Mouse (Mus musculus) brain, embryonic 18.5 days (tissue): ENCODE data around the gene D430041D05Rik.

ENCODE experiments used
- DNase-seq: peaks from one replicate; pipeline ENCODE4 v3.0.0-alpha.2; 2012; ENCODE audit warnings: low read depth, low spot score

D430041D05Rik gene

DNA sequence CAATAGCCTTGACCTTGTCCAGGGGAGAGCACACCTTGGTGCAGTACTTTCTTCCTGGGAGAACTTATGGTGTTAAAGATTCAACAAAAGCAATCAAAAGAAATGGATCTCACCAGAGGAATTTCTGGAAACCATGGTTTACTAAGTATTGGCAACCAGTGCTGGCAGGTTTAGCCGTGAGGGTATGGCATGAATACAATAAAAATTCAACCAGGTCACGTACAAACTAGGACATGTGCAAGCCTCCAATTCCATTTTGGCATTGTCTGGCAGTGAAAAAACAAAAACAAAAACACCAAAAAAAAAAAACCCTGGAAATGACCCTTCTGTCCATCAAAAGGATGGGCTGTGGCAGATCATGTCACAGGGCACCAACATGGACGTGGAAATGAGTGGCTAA lies 256.9 kb downstream of the D430041D05Rik start:
- DNase-seq, result no peak

DNA sequence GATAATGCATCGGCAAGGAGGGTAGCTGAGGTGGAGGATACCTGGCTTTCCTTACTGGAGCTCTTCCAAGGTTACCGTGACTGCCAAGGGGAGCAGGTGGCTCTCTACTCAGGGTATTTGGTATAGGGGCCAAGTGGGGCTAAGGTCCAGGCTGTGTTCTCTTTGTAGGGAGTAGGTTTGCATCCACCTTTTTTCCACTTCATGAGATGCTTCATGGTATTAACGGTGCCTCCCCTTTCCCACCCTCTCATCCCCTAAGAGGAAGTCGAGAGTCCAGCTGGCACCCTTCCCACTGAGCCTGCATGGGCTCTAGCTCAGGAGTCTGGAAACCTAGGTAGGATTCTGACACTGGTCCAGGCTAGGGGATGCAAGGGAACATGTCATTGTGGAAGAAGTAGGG lies 257.5 kb downstream of the D430041D05Rik start:
- no peak for DNase-seq

DNA sequence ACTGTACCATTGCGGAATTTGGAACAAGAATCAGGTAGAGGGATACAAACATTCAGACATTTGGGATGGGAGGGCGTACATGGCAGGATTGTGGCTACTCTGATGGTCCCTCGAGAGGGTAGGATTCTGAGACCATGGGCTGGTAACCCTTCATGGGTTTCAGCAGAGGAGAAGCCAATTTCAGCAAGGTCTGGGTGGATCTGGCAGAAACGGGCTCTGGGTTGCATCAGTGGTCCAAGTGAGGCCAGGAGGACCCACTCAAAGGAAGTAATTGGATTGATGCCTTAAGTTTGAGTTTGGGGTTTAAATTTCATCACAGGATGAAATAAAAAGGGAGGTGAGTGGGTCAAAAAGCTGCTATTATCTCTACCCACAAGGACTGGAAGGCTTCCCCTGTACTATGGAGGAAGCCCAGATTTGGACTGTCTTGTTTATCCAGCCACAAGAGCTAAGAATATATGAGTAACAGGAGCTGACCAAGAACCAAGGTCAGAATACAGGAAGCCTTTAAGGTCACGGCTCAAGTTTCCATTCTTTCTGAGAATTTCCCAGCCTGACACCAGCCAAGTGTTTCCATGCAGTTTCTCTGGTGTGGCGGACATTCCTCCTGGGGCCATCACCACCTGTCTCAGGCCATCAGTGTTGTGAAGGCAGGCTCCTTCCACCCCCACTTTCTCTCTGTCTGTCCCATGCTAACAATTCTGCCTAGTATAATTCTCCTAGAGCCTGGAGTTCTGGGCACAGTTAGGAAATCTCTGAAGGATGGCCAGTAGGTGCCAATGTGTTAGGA lies 260.0 kb downstream of the D430041D05Rik start:
- DNase-seq, result no peak

DNA sequence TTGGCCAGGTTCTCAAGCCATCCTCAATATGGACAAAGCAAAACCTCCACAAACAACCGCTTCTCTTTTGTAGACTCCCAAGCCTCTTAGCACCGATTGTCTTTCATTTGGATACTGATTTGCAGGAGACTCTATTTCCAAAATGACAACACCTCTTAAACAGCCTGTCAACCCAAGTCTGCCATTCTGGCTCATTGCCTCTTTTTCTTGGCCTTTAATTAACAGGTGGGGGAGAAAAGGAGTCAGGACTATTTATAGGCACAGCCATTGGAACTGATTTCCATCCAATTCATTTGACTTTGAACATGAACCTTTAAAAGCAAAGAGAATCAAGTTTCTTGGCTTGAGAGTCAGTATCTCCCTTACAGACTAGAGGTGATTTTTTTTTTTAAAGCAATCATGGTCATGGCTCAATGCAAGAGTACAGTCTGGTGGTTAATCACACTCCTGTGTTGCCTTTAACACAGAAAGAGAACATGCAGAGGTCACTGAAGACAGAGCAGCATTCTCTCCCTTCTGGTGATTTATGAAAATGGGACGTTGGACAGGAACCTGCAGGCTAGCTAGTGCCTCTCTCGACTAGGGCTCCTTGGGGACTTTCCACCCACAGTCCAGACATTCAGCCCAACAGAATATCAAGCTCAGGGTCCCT lies 262.8 kb downstream of the D430041D05Rik start:
- DNase-seq, result no peak

DNA sequence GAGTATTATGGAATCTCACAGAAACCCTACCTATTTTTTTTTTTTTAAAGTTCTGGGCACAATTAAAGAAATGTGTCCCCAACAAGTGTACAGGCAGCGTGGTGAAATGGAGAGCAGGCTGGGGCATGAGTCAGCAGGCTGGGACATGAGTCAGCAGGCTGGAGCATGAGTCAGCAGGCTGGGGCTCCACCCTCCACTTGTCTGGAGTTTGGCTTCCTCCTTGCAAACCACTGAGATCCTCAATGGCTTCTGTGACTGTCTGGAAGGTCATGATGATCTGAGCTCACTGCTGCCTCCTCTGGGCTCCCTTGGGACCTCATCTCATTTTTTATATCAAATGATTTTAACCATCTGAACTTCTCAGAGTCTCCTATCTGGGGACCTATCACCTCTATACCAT lies 264.8 kb downstream of the D430041D05Rik start:
- no peak for DNase-seq

DNA sequence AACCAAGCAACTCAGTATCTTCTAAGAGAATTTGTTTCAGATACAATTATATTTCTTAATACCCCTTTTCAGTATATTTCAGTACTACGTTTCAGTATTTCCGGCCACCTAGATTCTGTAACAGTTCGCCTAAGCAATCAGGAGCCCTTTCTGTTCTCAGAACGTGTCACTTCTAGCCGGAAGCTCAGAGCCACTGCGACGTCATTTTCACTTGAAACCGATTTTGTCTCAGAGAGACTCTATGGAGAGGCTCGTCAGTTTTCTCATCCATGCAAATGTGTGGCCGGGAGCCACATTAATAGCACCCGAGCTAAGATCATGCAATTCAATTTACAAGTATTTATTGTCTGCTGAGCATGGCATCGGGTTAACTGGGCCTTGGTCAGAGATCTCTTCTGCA lies 266.8 kb downstream of the D430041D05Rik start:
- DNase-seq, result no peak

DNA sequence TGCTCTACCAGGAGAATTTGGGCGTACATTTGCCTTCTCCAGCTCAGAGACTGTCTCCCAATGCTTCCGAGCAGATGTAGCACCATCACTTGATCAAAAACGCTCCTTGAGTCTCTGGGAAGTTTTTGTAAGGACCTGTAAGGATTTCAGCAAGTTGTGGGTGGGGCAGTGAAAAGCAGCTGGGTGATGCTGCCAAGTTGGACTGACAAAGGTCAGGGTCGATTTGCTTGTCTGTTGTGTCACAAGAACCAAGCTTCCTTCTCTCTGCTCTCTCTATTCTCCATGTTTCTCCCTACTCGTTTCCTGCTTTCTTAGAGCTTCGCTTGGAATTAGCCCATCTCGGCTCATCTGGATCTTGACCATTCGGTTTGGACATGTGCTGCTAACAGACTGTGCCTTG lies 268.7 kb downstream of the D430041D05Rik start:
- no peak for DNase-seq

DNA sequence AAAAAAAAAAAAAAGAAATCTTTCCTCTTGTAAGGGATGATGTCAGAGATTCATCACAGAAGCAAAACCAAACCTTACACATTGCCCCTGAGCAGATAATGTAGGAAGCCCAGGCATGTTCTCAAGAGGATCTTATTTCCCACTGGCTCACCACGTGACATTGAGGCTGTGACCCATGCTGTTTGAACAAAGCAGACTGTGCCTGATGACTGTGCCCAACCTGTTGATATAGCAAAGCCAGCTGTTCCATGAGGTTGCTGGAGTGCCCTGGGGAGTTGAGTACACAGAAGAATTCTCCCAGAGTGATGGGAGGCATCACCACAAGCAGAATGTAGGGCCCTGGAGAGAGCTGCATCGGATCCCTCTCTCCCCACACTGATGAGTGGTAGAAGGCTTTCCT lies 274.9 kb downstream of the D430041D05Rik start:
- no peak for DNase-seq

DNA sequence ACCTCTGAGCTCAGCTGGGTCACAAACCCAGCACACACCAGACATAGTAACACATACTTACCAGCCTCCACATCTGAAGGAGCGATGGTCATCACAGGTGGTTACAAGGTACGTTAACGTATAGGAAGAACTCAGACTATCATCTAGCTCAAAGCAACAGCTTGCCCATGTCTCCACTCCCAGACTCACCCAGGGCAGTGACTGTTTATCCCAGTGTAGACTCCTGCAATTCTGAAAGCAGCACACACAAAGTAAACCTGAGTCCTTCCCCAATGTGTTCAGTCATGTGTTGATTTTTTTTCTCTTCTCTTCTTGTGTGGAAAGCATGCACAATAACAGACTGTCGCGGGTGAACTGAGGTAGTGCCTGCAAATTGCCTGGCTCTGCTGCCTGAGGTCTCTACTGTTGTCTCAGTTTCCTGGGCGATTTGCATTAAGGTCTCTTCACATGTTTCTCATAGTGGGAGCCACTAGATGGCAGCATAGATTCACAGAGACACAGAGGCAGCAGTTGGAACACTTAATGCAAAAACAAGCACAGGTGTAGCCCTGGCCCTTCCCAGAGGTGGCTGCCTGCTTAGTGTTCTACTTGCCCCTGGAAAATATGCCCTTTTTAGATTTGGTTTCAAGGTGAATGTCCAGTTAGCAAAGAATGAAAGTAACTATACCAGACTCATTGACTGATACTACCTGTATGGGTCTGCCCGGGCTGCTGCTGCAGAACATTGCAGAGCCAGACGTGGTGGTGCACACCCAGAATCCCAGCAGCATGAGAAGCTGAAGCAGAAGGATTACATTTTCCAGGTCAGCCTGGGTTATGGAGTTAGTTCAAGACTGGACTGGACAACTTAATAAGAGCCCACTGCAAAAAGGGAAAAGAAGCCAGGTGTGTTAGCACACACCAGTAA lies 276.4 kb downstream of the D430041D05Rik start:
- peak; percentile 74 for DNase-seq

DNA sequence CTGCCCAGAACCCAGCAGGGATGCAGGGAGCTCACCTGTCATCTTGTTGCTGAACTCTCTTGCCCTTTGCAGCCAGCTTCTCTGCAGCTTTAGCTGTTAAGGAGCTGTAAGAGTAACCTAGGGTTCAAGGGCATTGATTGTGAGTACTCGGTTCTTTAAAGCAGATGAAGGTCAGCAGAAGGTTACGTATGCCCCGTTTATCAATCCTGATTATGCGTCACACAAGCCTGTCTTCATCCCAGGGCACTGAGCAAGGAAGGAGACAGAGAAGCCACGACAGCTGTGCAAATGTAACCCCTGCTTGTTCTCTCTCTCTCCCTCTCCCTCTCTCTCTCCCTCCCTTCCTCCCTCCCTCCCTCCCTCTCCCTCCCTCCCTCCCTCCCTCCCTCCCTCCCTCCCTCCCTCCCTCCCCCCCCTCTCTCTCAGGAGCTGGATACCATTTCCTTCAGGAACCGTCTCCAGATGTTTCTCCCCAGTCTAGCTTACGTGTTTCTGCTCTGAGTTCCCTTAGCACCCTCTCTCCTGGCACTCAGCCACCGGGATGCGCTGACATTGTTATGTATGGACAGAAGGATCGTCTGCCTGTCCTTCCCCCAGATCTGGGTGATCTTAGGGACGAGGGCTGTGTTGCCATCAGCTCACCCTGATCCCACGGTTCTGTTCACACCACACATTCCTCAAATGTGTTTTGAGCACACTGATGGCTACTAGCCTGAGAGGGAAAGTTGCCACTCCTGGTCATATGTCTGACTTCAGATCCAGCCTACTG lies 277.6 kb downstream of the D430041D05Rik start:
- no peak for DNase-seq

DNA sequence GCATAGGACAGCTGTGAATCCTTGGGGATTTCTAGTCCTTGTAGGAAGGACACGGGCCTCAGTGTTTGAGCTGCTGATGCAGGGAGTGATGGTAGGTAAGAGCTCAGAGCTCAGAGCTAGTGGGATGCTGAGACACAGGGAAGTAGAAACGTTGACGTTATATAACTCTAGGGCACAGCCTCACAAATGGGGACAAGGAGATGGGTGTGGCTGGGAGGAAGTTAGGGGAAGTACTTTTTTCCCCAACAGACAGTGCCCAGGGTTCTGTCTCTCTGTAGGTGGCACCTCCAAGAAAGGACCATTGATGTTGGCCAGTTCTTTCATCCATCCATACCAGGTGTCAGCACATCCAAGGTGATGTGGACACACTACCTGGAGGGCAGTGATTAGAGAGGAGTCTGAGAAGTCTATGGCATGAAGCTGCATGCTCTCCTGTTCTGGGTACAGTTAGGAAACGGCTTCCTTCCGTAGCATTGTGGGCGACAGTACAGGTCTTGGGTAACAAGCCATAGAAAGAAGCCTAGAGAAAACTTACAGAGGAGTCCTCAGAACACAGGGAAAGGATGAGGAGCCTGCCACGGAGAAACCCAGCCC lies 278.4 kb downstream of the D430041D05Rik start:
- no peak for DNase-seq

DNA sequence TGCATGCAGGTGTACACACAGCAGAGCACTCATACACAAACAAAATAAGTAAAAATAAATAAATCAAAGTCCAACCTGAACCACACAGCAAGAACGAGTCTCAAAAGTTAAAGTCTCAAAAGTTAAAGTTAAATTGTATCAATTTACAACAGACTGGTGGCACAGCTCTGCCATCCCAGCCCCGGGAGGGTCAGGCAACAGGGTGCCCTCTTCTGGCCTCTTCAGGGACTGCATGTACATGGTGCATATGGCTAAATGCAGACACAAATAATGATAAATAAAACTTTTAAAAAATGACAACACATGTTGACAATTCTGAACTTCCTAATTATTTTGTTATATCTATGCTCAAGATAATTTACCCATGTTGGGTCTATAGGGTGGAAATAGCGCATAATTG lies 279.8 kb downstream of the D430041D05Rik start:
- DNase-seq, result no peak

DNA sequence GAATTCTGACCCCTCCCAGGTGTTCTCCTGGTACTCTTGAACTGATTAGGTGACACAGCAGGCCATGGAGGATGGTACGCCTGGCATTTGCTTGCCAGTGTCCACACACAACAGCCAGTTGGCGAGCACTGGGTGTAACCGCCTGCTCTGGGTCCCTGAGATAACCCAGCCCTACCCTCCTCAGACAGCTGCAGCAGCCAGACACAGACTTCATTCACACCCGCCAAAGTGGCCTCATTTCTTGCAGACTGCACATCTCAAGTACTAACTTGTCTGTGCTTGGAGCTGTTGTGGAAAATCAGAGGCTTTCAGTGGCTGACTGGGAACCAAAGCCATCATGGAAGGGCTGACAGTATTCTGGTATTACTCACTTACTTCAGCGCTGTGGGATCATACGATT lies 280.6 kb downstream of the D430041D05Rik start:
- no peak for DNase-seq

DNA sequence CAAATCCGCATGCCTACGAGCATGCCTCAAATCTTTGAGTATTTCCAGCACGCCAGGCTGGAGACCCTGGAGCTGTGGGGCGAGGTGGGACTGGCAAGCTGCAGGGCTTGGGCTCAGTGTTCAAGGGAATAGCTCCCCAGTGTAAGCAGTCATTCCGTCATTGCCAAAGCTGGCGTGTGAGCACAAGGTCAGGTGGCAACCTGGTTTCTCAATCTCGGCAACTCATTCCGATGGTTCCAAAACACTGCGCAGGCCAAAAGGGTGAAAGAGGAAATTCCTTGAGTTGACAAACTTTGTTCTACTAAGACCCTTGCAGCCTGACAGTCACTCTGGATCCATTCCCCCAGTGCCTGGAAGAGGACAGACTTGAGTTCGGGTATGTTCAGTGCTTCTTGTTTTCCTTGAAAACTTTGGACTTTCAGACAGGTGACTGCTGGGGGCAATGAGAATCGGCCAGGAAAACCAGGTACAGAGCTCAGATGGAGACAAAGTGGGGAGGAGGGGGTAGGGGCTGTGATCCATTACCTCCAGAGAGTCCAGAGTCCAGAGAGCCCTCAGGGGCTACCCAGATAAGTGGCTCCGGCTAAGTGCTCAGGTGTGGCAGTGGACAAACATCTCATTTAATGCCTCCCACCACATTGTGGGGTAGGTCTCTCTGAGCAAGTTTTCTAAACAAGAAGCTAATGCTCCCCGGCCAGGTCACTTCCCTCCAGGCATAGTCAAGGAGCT lies 281.8 kb downstream of the D430041D05Rik start:
- no peak for DNase-seq

DNA sequence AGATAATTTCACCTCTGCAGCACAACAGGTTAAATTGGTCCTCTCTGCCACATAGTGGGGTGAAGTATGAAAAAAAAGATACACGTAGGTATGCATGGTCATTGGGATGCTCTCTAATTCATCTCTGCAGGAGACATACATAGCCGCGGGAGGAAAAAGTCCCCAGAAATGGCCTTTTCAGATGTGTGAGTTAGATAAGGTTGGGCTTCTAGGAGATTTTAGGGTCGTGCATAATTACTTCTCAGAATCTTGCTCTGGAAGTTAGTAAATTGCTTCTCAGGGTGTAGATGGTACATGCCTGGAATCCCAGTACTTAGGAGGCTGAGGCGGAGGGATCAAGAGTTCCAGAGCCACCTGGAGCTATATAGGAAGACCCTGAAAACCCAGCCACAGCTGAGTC lies 286.7 kb downstream of the D430041D05Rik start:
- no peak for DNase-seq

DNA sequence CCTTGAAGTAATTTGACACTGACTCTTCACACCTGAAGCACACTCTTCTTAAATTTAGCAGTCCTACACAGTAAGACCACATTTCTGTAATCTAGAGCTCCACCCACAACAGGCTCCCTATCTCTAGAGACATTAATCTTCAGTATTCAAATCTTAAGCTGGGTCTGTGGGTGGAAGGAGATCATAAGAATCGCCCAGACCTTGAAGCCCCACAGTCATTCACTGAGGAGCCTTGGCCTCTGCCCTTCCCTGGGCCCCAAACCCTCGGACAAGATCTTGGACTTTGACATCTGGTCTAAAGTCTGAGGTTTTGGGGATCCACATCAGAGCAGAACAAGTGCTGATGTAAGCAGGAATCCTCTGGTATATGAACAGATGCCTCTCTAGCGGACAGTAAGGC lies 287.3 kb downstream of the D430041D05Rik start:
- no peak for DNase-seq

DNA sequence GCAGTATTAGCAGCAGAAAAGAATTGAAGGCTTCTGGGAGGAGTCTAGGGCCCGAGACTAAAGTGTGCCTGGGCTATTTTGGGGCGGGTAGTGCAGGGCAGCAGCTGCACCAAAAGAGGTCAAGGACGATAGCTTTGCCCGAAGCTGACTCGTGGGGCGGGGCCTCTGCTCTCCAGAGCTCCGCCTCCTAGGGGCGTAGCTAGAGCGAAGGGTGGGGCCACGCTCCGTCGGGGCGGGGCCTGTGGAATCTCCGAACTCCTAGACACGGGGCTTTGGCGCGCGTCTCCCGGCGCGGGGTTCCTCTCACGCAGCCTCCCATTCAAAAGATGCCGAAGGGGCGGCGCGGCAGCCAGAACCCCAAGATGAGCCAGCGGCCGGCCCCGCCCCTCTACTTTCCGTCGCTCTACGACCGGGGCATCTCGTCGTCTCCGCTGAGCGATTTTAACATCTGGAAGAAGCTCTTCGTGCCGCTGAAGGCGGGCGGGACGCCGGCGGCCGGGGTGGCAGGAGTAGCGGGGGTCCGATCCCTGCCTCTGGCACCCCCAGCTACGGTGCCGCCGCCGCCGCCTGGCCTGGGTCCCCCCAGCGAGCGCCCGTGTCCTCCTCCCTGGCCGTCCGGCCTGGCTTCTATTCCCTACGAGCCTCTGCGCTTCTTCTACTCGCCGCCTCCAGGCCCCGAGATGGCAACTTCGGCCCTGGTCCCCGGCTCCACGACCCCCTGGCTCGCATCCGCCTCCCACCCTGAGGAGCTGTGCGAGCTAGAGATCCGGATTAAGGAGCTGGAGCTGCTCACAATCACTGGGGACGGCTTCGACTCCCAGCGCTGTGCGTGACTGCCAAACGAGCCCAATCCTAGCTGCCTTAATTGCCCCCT lies 288.1 kb downstream of the D430041D05Rik start, which contains the start of gene A930018P22Rik:
Gene A930018P22Rik, plus strand, starts transcription at position 265 of the 874 bp plus-strand sequence.
- peak; percentile 70 for DNase-seq

DNA sequence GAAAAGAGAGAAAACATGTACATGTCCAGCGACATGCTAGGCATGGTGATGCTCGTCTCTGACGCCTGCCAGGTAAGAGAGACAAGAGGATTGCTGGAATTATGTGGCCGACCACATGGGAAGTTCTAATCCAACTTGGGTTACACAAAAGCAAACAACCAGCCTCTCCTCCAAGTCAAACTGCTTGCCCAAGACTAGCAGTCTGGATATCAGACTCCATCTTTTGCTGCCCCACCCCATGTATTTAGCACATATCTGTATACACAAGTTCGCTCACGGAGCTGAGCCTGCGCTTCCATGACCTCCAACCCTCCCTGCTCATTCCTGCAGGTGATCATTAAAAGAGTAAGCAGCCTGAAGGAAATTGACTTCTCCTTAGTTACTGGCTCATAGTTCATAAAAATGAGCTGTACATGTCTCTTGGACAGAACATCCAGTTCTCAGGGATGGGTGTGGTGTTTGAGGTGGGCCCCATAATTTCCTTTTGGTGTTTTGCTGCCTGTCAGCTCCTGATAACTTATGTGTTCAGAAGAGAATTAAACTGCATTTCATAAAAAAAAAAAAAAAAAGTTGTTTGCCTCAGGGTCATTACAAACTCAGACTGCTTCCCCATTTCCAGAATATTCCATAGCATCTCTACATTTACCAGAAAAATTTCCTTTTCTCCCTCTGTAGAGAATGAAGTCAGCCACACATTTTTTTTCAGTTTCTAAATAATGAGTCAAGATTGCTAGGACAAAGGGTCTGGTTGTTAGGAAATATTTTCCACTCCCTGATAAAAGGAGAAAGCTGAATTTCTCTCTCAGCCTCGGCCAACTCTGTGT lies 288.9 kb downstream of the D430041D05Rik start:
- DNase-seq, result no peak
